Mouse (Mus musculus): ENCODE data around the gene Eif4enif1. TPM values are rescaled to one million over a fixed set of nuclear protein-coding genes. Genes with fewer than 3 reads are reported as not detected.
"Not testable (repeated sequence)": the region's sequence is repeated elsewhere in the genome, so short reads cannot be mapped to it uniquely, and the experiment has no call there.

Eif4enif1 gene
- polyA plus RNA-seq, 1 experiment from 2014 or later = 36.7 TPM

- not testable (repeated sequence) for H3K4me3 ChIP-seq (ENCODE audit: low read depth, low read length); DNase-seq (ENCODE audit: low spot score); H3K27ac ChIP-seq (ENCODE audit: low read depth, low read length); H3K9ac ChIP-seq (ENCODE audit: low read length); H3K36me3 ChIP-seq (ENCODE audit: control insufficient read depth, insufficient read depth, low read length); H3K4me1 ChIP-seq (ENCODE audit: control insufficient read depth, insufficient read depth, low read length); H3K4me2 ChIP-seq (ENCODE audit: low read length); H3K9me3 ChIP-seq (replicated peaks; ENCODE audit: control insufficient read depth, low read length); H3K27me3 ChIP-seq (replicated peaks; ENCODE audit: control insufficient read depth, insufficient read depth, low read length)
- WGBS = 87% methylated on average over 3 of the region's 5 CpGs
- peak; percentile 9; the same call in 1 of the 2 replicates for ATAC-seq
These were observed 36.9 kb upstream of the Eif4enif1 start for GRCm38 (mm10) chr11:3165210-3165782.

GRCm38 (mm10) chr11:3166321-3166720, 35.9 kb upstream of the Eif4enif1 start:
- peak; percentile 5 for DNase-seq (ENCODE audit: low spot score)
- H3K4me1 ChIP-seq (ENCODE audit: control insufficient read depth, insufficient read depth, low read length); H3K4me3 ChIP-seq (ENCODE audit: low read depth, low read length); H3K4me2 ChIP-seq (ENCODE audit: low read length); H3K9me3 ChIP-seq (replicated peaks; ENCODE audit: control insufficient read depth, low read length); ATAC-seq; H3K9ac ChIP-seq (ENCODE audit: low read length); H3K36me3 ChIP-seq (ENCODE audit: control insufficient read depth, insufficient read depth, low read length); H3K27me3 ChIP-seq (replicated peaks; ENCODE audit: control insufficient read depth, insufficient read depth, low read length); H3K27ac ChIP-seq (ENCODE audit: low read depth, low read length): not testable (repeated sequence)

- not testable (repeated sequence) for H3K36me3 ChIP-seq (ENCODE audit: control insufficient read depth, insufficient read depth, low read length); H3K27me3 ChIP-seq (replicated peaks; ENCODE audit: control insufficient read depth, insufficient read depth, low read length); H3K4me2 ChIP-seq (ENCODE audit: low read length); ATAC-seq; H3K27ac ChIP-seq (ENCODE audit: low read depth, low read length); H3K4me1 ChIP-seq (ENCODE audit: control insufficient read depth, insufficient read depth, low read length); H3K9ac ChIP-seq (ENCODE audit: low read length); H3K9me3 ChIP-seq (replicated peaks; ENCODE audit: control insufficient read depth, low read length); DNase-seq (ENCODE audit: low spot score); H3K4me3 ChIP-seq (ENCODE audit: low read depth, low read length)
- WGBS = 85% methylated on average over 4 of the region's 4 CpGs
These were observed 35.1 kb upstream of the Eif4enif1 start for GRCm38 (mm10) chr11:3167129-3167528.

- not testable (repeated sequence) for H3K4me2 ChIP-seq (ENCODE audit: low read length); H3K9ac ChIP-seq (ENCODE audit: low read length); H3K27me3 ChIP-seq (replicated peaks; ENCODE audit: control insufficient read depth, insufficient read depth, low read length); H3K4me3 ChIP-seq (ENCODE audit: low read depth, low read length); ATAC-seq; DNase-seq (ENCODE audit: low spot score); H3K4me1 ChIP-seq (ENCODE audit: control insufficient read depth, insufficient read depth, low read length); H3K36me3 ChIP-seq (ENCODE audit: control insufficient read depth, insufficient read depth, low read length); H3K27ac ChIP-seq (ENCODE audit: low read depth, low read length); H3K9me3 ChIP-seq (replicated peaks; ENCODE audit: control insufficient read depth, low read length)
- WGBS = 70% methylated on average over 4 of the region's 4 CpGs
These were observed 34.6 kb upstream of the Eif4enif1 start for GRCm38 (mm10) chr11:3167571-3168001.

- ATAC-seq; H3K9me3 ChIP-seq (replicated peaks; ENCODE audit: control insufficient read depth, low read length); H3K27ac ChIP-seq (ENCODE audit: low read depth, low read length); H3K4me1 ChIP-seq (ENCODE audit: control insufficient read depth, insufficient read depth, low read length); DNase-seq (ENCODE audit: low spot score); H3K36me3 ChIP-seq (ENCODE audit: control insufficient read depth, insufficient read depth, low read length); H3K9ac ChIP-seq (ENCODE audit: low read length); H3K4me2 ChIP-seq (ENCODE audit: low read length); H3K4me3 ChIP-seq (ENCODE audit: low read depth, low read length); H3K27me3 ChIP-seq (replicated peaks; ENCODE audit: control insufficient read depth, insufficient read depth, low read length): not testable (repeated sequence)
- 71% methylated on average over 2 of the region's 2 CpGs for WGBS
These were observed 33.1 kb upstream of the Eif4enif1 start for GRCm38 (mm10) chr11:3169042-3169441.

GRCm38 (mm10) chr11:3171931-3172330, 30.3 kb upstream of the Eif4enif1 start:
- H3K4me1 ChIP-seq (ENCODE audit: control insufficient read depth, insufficient read depth, low read length); H3K4me3 ChIP-seq (ENCODE audit: low read depth, low read length); H3K27me3 ChIP-seq (replicated peaks; ENCODE audit: control insufficient read depth, insufficient read depth, low read length); H3K36me3 ChIP-seq (ENCODE audit: control insufficient read depth, insufficient read depth, low read length); H3K4me2 ChIP-seq (ENCODE audit: low read length); H3K27ac ChIP-seq (ENCODE audit: low read depth, low read length); DNase-seq (ENCODE audit: low spot score); H3K9me3 ChIP-seq (replicated peaks; ENCODE audit: control insufficient read depth, low read length); ATAC-seq; H3K9ac ChIP-seq (ENCODE audit: low read length): not testable (repeated sequence)
- 67% methylated on average over 1 of the region's 1 CpGs for WGBS

GRCm38 (mm10) chr11:3172526-3172925, 29.7 kb upstream of the Eif4enif1 start:
- ATAC-seq; H3K36me3 ChIP-seq (ENCODE audit: control insufficient read depth, insufficient read depth, low read length); H3K27ac ChIP-seq (ENCODE audit: low read depth, low read length); H3K4me1 ChIP-seq (ENCODE audit: control insufficient read depth, insufficient read depth, low read length); H3K9ac ChIP-seq (ENCODE audit: low read length); H3K27me3 ChIP-seq (replicated peaks; ENCODE audit: control insufficient read depth, insufficient read depth, low read length); DNase-seq (ENCODE audit: low spot score); H3K4me2 ChIP-seq (ENCODE audit: low read length); H3K4me3 ChIP-seq (ENCODE audit: low read depth, low read length); H3K9me3 ChIP-seq (replicated peaks; ENCODE audit: control insufficient read depth, low read length): not testable (repeated sequence)
- 45% methylated on average over 3 of the region's 6 CpGs for WGBS

GRCm38 (mm10) chr11:3173425-3174318, 28.5 kb upstream of the Eif4enif1 start:
- H3K9ac ChIP-seq (ENCODE audit: low read length); H3K27ac ChIP-seq (ENCODE audit: low read depth, low read length); H3K4me2 ChIP-seq (ENCODE audit: low read length); H3K4me1 ChIP-seq (ENCODE audit: control insufficient read depth, insufficient read depth, low read length); H3K27me3 ChIP-seq (replicated peaks; ENCODE audit: control insufficient read depth, insufficient read depth, low read length); H3K9me3 ChIP-seq (replicated peaks; ENCODE audit: control insufficient read depth, low read length); H3K36me3 ChIP-seq (ENCODE audit: control insufficient read depth, insufficient read depth, low read length); H3K4me3 ChIP-seq (ENCODE audit: low read depth, low read length); DNase-seq (ENCODE audit: low spot score): not testable (repeated sequence)
- peak; percentile 31; the same call in 1 of the 2 replicates for ATAC-seq
- 84% methylated on average over 11 of the region's 11 CpGs for WGBS
